Comparison of ENCODE assay signal across 8 mouse cellular contexts in the genomic region with DNA sequence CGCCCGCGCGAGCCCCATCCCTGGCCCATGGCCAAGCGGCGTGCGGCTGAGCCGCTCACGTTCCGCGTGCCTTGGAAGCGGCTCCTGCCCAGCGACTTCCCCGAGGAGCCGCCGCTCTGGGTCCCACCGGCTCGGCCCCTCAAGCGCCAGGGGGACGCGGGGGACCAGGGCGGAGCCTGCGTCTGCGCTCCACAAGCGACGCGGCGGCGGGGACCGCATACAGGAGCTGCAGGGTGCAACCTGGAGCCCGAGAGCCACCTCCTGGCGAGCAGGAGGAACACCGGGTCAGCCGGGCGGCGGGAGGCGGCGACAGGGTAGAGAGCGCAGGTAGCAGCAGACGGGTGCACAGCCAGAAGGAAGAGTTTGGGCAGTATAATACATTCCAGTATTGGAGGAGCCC. TPM values are rescaled to one million over a fixed set of nuclear protein-coding genes. Genes with fewer than 3 reads are reported as not detected.
DNase-seq lines count a peak whose midpoint lies in the region; ATAC-seq lines count a peak whose summit lies in the region.

No protein-coding gene starts in this region.

- 1% methylated on average over 40 of the region's 40 CpGs for WGBS in heart, embryonic 15.5 days
- 3% methylated on average over 40 of the region's 40 CpGs for WGBS in liver, embryonic 12.5 days (ENCODE audit: insufficient replicate concordance)

- no peaks in the 10 kb centered on the region for H3K4me1 ChIP-seq in brown adipose tissue, adult 24 weeks (ENCODE audit: control insufficient read depth, insufficient read depth, insufficient read length, low read length)
- H3K4me1 ChIP-seq in heart, embryonic 15.5 days (replicated peaks), result peaks cover 2% of the 10 kb centered on the region; the same call in 1 of the 2 replicates
- H3K4me1 ChIP-seq in liver, embryonic 12.5 days, result no peaks in the 10 kb centered on the region

- H3K4me2 ChIP-seq in heart, embryonic 15.5 days, result peak overlapping the region; percentile 91
- peak overlapping the region; percentile 74 for H3K4me2 ChIP-seq in liver, embryonic 12.5 days

- peak; percentile 85 for DNase-seq in CD4-positive, CD25-positive, alpha-beta regulatory T cell, adult 2 months (ENCODE audit: low read depth, low spot score)
- peak; percentile 85 for DNase-seq in kidney, postnatal 14 days
- peak; percentile 56 to 80 for DNase-seq in natural killer cell, adult 2 months (ENCODE audit: low spot score in 2 of 2)
- DNase-seq in splenic B cell, adult 2 months (ENCODE audit: low read depth, low spot score), result peak; percentile 86

- peaks cover 21% of the 10 kb centered on the region for H3K27me3 ChIP-seq in heart, embryonic 15.5 days
- peaks cover 76% of the 10 kb centered on the region for H3K27me3 ChIP-seq in liver, embryonic 12.5 days (replicated peaks)
- H3K27me3 ChIP-seq in splenic B cell, adult 2 months (ENCODE audit: control insufficient read depth, insufficient read depth, low read length, poor library complexity, severe bottlenecking), result no peaks in the 10 kb centered on the region

- H3K9ac ChIP-seq in heart, embryonic 15.5 days, result peak overlapping the region; percentile 44; the same call in 1 of the 2 replicates
- H3K9ac ChIP-seq in liver, embryonic 12.5 days, result peak overlapping the region; percentile 42; the same call in 1 of the 2 replicates

- H3K36me3 ChIP-seq in heart, embryonic 15.5 days, result no peaks in the 10 kb centered on the region
- H3K36me3 ChIP-seq in liver, embryonic 12.5 days, result no peaks in the 10 kb centered on the region
- no peaks in the 10 kb centered on the region for H3K36me3 ChIP-seq in splenic B cell, adult 2 months (ENCODE audit: control insufficient read depth, insufficient read depth, low read length, poor library complexity, severe bottlenecking)

- peak overlapping the region; percentile 55 for H3K4me3 ChIP-seq in brown adipose tissue, adult 24 weeks (ENCODE audit: insufficient read depth, low read depth, low read length)
- peak overlapping the region; percentile 66 for H3K4me3 ChIP-seq in heart, embryonic 15.5 days
- peak overlapping the region; percentile 56 for H3K4me3 ChIP-seq in liver, embryonic 12.5 days

- no peak overlapping the region for H3K27ac ChIP-seq in brown adipose tissue, adult 24 weeks (replicated peaks; ENCODE audit: low read depth, low read length)
- no peak overlapping the region for H3K27ac ChIP-seq in heart, embryonic 15.5 days
- H3K27ac ChIP-seq in liver, embryonic 12.5 days, result no peak overlapping the region

- H3K9me3 ChIP-seq in heart, embryonic 15.5 days (replicated peaks), result no peaks in the 10 kb centered on the region
- no peaks in the 10 kb centered on the region for H3K9me3 ChIP-seq in liver, embryonic 12.5 days (replicated peaks)

- ATAC-seq in erythroid progenitor cell, adult 5-6 weeks (replicated peaks; ENCODE audit: low FRiP score, poor library complexity, severe bottlenecking), result peak; percentile 55; the same call in 1 of the 2 replicates
- peak; percentile 88 for ATAC-seq in heart, embryonic 15.5 days (replicated peaks; ENCODE audit: insufficient number of reproducible peaks, insufficient read depth, low FRiP score, low read depth)
- peak; percentile 80 for ATAC-seq in liver, embryonic 12.5 days

RNA-seq across cellular contexts. Expression of gene Tex50, which starts 11.5 kb away (rescaled TPM):
- not detected in 2 replicates for polyA plus RNA-seq in brown adipose tissue, adult 24 weeks (2012; ENCODE audit: insufficient read depth, insufficient read length, missing spikeins)
- total RNA-seq in erythroid progenitor cell, adult 5-6 weeks (2015; ENCODE audit: low replicate concordance), result not detected in 2 replicates
- total RNA-seq in erythroid progenitor cell, adult 5-6 weeks (2017; ENCODE audit: low replicate concordance), result not detected in 2 replicates
- polyA plus RNA-seq in heart, embryonic 15.5 days (2015; fragmentation: Nextera tagmentation; extraction: Ambion mirVana), result 0.30 and 0.39 TPM in 2 replicates
- not detected in 2 replicates for polyA plus RNA-seq in liver, embryonic 12.5 days (2016; fragmentation: Nextera tagmentation; extraction: Ambion mirVana)

RNA-seq across cellular contexts. Expression of gene Ankrd45, which starts 28.2 kb away (rescaled TPM):
- polyA plus RNA-seq in brown adipose tissue, adult 24 weeks (2012; ENCODE audit: insufficient read depth, insufficient read length, missing spikeins), result not detected in 2 replicates
- total RNA-seq in erythroid progenitor cell, adult 5-6 weeks (2015; ENCODE audit: low replicate concordance), result not detected in 2 replicates
- total RNA-seq in erythroid progenitor cell, adult 5-6 weeks (2017; ENCODE audit: low replicate concordance), result not detected in 2 replicates
- 3.6 and 4.3 TPM in 2 replicates for polyA plus RNA-seq in heart, embryonic 15.5 days (2015; fragmentation: Nextera tagmentation; extraction: Ambion mirVana)
- polyA plus RNA-seq in liver, embryonic 12.5 days (2016; fragmentation: Nextera tagmentation; extraction: Ambion mirVana), result not detected in 2 replicates

RNA-seq across cellular contexts. Expression of gene Klhl20, which starts 39.3 kb away (rescaled TPM):
- 6.7 and 7.8 TPM in 2 replicates for polyA plus RNA-seq in brown adipose tissue, adult 24 weeks (2012; ENCODE audit: insufficient read depth, insufficient read length, missing spikeins)
- 12.6 and 25.6 TPM in 2 replicates for total RNA-seq in erythroid progenitor cell, adult 5-6 weeks (2015; ENCODE audit: low replicate concordance)
- 6.0 and 6.6 TPM in 2 replicates for total RNA-seq in erythroid progenitor cell, adult 5-6 weeks (2017; ENCODE audit: low replicate concordance)
- polyA plus RNA-seq in heart, embryonic 15.5 days (2015; fragmentation: Nextera tagmentation; extraction: Ambion mirVana), result 10.2 and 13.6 TPM in 2 replicates
- 9.6 and 10.8 TPM in 2 replicates for polyA plus RNA-seq in liver, embryonic 12.5 days (2016; fragmentation: Nextera tagmentation; extraction: Ambion mirVana)
